Mouse (Mus musculus) mouse embryonic stem cell (cell line): ENCODE measurements around the gene Nkx1-2.

Source experiments
- in situ Hi-C, 2 experiments: fragments of 300-500 bp; cut with MboI; formaldehyde crosslinking; loops; 1 replicate in 1 of 2; 3 replicates in 1 of 2; pipeline ENCODE4 v1.14.3; 2019 to 2020; ENCODE audit warnings: low sequenced_read_pairs in 2 of 2, low pct_unique_long_range_greater_than_20kb in 1 of 2, mixed read lengths in 1 of 2; ENCODE audit not compliant: unreplicated experiment in 1 of 2

Nkx1-2 gene

DNA sequence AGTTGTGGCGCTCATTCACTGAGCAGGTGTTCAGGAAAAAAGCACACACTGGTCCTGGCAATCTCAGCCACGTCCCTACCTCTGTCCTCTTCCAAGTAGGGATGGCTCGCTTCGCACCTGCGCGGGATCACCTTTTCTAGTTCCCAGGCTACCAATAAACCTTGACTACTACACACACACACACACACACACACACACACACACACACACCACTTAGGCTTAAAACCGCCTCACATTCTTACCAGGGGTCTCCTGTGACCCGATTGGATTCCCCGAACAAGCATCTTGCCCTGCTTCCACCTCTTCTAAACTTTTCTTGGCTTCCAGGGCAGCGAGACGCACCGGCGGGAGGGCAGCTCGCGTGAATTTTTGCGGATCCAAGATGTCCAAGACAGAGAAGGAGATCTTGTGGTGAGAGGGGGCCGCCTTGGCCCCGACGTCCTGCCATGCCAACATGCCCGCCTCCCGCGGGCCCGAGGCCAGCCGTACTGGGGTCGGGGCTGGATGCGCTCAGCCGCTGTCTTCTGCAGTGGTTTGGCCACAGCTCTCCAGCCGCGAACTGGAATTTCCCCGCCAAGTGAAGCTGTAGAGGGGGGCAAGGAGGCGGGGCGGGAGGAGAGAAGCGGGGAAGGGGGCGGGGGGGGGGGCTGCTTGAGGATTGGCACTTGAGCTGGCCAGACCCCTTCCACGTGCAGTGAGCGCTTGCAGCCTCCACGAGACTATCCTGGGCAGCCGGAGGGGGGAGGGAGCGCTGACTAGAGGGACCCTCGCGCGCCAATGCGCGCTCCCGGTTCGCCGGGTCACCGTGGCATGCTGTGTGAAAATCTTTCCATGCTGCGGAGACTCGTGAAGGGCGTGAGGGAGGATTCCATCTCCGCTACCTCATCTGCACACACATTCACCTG lies at the start of gene Nkx1-2:
Gene Nkx1-2, minus strand, starts transcription at position 567 of the 905 bp plus-strand sequence.
- in situ Hi-C loops = no loop called here

DNA sequence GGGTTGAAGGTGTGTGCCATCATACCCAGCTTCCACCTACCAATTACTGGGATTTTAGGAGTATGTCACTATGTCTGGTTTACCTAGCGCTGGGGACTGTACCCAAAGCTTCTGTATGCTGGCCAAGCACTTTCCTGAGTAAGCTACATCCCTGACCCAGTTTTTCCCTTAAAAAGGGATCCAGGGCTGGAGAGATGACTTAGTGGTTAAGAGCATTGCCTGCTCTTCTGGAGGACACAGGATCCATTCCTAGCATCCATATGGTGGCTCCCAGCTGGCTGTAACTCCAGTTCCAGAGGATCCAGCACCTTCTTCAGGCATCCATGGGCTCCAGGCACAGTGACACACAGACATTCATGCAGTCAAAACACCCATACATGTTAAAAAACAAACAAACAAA lies 47.1 kb upstream of the Nkx1-2 start:
- in situ Hi-C loops = no loop called here

DNA sequence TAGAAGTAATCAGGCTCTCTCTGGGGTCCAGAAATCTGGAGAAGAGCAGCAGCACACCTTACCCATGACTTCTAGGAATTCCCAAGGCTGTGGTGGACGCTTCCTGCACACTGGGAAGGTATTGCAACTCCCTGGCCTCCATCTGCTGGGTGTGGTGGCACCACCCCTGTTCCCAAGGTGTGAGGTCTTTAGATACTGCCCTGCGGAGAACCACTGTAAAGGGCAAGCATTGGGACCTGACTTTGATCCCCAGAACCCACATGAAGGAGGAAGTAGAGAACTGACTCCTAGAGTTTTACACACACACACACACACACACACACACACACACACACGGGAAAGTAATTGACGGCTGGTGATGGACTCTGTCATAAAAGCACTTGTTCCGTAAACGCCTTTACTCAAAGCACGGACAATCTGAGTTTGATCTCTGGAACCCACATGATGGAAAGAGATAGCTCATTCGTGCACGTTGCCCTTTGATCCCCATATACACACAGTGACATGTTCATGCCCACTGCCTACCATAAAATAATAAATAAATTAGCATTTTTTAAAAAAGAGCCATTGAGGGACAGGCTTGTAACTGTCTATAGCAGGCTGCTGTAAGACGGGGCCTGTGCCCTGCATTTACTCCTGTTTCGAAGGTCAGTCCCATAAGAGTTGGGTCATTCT lies 45.3 kb upstream of the Nkx1-2 start:
- in situ Hi-C loops = no loop called here

DNA sequence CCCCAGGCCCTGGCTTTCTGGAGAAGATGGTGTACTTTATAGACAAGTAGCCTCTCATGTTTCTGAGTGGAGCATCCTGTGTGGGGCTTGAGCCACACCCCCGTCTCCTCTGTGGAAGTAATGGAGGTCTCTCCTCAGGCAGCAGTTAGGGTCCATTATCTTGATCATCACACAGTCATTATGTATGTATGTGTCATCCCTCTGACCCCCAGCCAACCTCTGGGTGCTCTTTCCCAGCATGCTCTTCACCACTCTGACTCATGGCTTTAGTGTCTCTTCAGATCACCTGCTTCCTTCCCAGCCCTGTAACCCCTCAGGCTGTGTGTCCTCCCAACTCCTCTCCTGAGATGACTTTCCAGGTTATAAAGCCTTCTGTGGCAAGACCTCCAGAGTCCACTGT lies 42.2 kb upstream of the Nkx1-2 start:
- in situ Hi-C loops = no loop called here

DNA sequence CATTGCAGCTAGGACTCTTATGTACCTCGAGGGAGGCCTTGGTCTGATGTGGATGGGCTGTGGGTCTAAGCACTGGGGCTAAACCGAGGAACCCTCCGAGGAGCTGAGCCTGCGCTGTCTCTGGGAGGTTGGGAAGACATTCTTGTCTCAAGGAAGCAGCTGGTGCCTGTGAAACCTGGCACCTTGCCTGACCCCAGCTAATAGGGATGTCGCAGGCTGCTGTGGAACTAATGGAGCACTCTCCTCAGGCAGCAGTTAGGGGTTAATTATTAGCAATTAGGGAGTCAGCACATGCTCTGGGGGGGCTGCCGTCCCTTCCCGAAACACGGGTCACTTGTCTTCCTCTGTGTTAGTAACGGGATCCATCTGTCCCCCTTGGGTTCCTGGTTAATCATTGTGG lies 41.5 kb upstream of the Nkx1-2 start:
- in situ Hi-C loops = no loop called here

DNA sequence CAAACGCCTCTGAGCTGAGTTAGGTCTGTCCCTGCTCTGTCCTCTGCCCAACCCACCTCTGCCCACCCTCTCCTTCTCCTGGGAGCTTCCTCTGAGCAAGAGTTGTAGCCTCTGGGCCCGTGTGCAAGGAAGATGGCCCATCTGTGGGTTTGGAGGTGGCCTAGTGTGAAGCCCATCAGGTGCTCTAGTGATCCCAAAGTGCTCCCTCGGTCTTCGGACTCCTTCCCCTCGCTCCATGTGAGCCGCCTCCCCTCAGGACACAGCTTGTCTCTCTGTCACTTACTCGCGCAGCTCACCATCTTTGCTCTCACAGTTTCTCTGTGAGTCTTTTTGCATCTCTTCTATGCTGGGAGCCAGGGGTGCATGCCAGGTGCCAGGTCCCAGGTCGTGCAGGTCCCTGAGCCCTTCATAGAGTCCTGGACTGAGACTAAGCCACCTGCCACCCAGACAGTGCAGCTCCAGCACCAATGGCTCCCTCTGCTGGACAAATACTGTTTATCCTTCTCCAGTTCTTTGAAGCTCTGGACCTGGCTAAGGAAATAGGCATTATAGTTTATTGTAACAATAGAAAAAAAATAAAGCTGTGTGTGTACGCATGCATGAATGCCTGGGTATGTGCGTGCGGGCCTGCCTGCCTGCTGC lies 39.1 kb upstream of the Nkx1-2 start:
- in situ Hi-C loops = no loop called here

DNA sequence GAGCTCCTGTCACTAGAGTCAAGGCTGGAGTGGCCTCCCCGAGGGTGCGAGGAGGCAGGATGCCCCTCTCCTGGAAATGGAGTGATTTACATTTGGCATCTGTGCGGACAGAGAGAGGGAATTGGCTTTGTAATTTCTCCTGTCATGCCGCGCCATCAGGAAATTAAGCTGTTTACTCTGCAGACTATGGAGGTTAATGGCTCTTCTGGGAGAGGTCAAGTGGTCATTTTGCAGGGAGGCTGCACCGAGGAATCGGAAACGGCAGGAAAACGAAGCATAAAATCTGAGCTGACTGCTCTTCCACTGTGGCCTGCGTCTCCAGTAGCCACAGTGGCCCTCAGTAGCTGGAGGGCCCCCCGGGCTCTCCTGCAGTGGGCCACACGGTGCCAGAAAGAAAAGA lies 37.9 kb upstream of the Nkx1-2 start:
- in situ Hi-C loops = no loop called here

DNA sequence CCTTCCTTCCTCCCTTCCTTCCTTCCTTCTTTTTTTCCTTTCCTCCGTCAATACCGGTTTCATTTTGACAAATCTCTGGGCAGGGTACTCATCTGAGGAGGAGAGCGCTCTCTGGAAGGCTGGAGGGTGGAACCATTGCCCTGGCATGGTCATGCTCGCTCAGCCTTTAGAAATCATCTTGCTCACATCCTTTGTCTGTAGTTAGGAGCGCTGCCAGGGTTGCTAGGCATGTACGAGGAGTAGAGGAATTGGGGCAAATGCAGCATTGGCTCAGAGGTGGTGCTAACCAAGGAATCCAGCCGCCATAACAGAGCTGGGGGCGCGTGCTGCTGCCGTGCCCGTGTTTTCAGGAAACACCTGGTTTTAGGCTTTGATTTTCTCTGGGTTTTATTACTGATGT lies 31.9 kb upstream of the Nkx1-2 start:
- in situ Hi-C loops = no loop called here

DNA sequence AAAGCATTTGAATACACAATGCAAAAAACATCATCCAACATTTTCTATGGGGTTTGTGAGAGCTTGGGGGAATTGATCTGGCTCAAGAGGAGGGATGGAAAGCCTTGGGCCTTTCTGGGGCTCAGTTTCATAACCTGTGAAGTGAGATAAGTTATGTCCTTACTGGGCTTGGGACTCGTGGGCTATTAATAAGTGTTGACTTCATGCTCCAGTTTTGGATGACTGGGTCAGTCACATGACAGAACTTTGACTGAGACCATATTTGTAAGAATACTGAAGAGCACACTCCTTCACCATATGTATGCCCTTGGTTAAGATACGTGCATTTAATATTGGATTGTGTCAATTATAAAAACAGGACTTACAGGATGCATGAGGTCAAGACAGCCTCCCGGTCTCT lies 28.0 kb upstream of the Nkx1-2 start:
- in situ Hi-C loops = no loop called here

DNA sequence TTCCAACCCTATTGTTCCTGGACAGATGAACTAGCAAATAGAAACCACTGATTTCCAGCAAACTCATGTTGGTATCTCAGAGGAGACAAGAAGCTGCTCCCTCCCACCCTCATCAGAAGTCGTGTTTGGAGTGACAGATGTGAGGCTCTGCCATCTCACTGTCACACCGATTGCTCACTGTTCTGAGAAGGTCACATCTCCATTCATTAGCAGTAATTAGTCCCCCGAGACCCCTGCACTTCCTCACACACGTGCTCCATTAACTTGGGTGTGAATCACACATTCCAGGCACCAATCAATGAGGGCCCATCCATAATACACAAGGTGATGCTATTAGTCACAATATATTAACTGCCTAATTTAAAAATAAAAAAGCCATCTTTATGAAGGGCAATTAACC lies 26.7 kb upstream of the Nkx1-2 start:
- in situ Hi-C loops = no loop called here

DNA sequence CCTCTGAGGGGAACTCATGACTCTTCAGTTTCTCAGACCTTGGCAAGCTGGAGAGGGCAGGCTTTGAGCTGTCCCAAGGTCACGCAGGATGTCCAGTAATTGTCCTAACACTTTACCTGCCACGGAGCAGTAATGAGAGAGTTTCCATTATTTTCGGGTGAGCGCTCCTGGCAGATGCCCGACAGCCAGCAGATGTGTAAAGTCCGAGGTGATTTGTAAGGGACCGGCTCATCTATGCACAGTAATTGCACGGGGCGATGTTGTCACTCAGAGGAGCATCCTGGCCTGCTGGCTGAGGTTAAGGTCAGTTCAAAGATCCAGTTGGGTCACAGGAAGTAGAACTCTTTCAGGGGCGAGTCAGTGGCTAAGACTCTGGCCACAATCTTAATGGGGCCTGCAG lies 24.7 kb upstream of the Nkx1-2 start:
- in situ Hi-C loops = no loop called here

DNA sequence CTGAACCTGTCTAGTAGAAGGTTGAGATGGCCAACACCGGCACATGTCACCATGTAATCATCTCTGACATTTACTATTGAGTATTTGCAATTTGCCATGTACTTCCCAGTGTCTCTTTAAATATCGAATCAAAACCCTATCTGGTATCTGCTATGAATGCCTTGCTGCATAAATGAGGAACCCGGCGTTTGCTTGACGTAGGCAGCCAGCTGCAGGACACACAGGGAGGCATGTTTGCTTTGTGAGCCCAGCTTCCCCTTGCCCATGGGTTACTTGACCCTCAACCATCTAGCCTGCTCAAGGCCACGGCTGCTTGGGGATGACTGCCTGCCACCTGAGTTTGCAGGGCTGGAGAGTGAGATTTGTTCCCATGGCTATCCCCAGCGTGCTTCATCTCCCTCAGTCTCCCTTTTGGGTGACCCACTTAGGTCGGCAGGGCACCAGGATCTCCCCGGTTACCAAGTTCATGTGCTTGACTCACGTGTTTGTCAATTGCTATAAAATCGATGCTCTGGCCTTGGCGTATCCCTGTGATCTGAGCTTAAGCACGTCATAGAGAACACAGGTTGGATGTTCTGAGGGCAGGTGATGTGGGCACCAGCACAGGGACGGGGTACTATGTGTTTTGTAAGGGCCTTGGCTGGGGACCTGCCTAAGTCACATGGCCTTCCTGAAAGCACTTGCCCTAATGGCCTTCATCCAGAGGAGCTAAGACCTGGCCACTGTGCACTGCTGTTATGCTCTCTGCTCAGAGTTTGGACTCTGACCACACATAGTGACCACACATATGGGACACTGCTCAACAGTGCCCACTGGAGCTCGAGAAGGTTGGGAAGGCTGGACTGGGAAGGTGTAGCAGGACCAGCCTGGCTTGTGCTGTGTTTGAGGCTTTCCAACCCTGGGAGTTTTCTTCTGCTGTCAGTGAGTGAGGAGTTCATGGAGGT lies 20.8 kb upstream of the Nkx1-2 start:
- in situ Hi-C loops = no loop called here

DNA sequence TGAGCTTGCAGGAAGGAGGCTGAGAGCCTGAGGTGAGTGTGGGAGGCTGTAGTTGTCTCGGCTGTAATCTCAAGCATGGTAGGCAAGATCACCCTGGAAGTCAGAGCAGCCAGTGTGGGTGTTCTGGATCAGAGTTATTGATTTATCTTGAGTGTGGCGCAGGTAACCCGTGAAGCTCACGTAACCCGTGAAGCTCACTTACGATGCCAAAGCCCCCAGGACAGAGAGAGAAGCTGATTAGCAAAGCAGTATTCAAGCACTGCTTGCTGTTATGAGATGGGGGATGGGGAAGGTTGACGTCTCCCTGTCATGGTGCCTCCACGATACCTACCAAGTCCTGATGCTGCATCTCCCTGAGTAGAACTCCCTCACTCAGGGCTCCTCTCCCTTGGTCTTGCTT lies 20.1 kb upstream of the Nkx1-2 start:
- in situ Hi-C loops = no loop called here

DNA sequence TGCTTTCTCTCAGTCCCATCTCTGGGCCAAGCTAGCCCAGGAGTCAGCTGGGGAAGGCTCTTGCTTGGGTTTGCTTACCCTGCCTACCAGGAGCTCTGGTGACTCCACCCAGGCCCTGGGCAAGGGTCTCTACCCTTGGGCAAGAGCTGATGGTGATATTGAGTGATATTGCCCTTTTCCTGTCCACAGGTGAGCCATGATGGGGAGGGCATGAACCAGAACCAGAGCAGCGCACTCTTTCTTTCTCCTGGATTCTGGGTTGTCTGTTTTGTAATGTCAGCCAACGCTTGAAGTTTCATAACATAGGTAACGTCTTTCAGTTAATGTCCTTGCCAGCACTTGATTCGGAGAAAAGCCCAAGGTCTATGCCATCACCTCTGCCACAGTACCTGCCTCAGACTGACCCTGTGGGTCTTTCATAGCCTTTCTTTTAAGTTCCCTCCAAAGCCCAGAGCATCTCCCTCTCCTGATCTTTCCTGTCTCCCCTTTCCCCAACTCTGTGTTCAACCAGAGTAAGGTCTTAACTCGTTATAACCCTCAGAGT lies 17.7 kb upstream of the Nkx1-2 start:
- in situ Hi-C loops = no loop called here

DNA sequence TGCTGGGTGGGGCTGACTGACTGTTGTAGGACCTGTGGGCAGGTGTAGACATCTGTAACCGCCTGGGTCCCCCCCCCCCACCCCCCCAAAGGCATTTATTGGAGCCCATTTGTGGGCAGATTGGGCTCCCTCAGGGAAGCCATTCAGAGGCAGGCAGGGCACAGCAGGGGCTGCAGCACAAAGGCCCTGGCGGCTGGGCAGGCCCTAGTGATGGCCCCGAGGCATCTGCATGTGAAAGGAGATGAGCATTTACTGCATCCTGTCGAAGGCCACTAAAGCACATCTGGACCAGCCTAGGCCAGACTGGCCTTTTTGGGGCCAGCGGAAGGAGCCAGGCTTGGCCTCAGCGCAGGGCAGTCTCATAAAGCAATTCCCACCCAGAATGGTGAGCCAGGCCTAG lies 17.0 kb upstream of the Nkx1-2 start:
- in situ Hi-C loops = no loop called here

DNA sequence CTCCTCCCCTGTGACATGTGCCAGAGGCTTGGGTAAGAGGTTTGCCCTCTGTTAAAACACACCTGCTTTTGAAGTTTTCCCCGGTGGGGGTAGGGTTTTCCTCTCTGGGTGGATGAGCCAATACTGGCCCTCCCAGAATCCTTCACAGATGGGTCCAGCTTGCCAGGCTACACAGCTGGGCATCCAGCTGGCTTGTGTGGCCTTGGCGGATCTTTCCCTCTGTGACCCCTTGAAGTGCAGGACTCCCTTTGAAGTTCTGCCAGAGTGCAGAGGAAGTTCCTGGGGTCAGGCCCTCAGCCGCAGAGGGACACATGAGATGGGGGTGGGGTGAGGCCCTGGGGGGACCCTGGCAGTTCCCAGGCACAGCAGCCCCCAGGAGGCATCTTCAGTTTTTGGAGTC lies 15.9 kb upstream of the Nkx1-2 start:
- in situ Hi-C loops = no loop called here

DNA sequence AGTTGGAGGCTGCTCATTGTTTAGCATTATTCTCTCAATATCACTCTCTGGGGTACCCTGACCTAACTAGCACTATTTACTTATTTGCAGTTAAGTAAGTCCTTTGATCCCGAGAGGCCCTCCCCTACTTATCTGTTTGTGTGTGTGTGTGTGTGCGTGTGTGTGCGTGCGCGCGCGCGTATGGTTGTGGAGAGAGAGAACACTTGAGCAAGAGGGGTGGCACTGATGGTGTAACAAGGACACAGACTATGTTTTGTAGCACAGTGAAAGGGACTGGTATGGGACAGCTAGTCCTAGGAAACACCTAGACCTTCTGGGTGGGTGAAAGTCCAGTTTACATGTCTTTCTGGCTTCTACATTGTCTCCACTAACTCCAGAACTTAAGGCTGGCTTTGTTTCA lies 12.1 kb upstream of the Nkx1-2 start:
- in situ Hi-C loops = no loop called here
